Mouse (Mus musculus): ENCODE data around the gene Mgst2.

Mgst2 gene

GRCm38 (mm10) chr3:51700731-51701280, 40.6 kb downstream of the Mgst2 start:
- no peak for DNase-seq (ENCODE audit: extremely low spot score, low read depth, low spot score)

- peak; percentile 74 for DNase-seq (ENCODE audit: extremely low spot score, low read depth, low spot score)
Observed at GRCm38 (mm10) chr3:51701281-51701751, 41.2 kb downstream of the Mgst2 start.

GRCm38 (mm10) chr3:51701950-51702349, 41.8 kb downstream of the Mgst2 start:
- DNase-seq (ENCODE audit: extremely low spot score, low read depth, low spot score): no peak

- no peak for DNase-seq (ENCODE audit: extremely low spot score, low read depth, low spot score)
Observed at GRCm38 (mm10) chr3:51702701-51703286, 42.6 kb downstream of the Mgst2 start.

GRCm38 (mm10) chr3:51703478-51703877, 43.3 kb downstream of the Mgst2 start:
- no peak for DNase-seq (ENCODE audit: extremely low spot score, low read depth, low spot score)

GRCm38 (mm10) chr3:51705220-51705619, 45.1 kb downstream of the Mgst2 start:
- no peak for DNase-seq (ENCODE audit: extremely low spot score, low read depth, low spot score)

- DNase-seq (ENCODE audit: extremely low spot score, low read depth, low spot score): no peak
Observed at GRCm38 (mm10) chr3:51708375-51708745, 48.2 kb downstream of the Mgst2 start.

- DNase-seq (ENCODE audit: extremely low spot score, low read depth, low spot score): no peak
Observed at GRCm38 (mm10) chr3:51708746-51709411, 48.7 kb downstream of the Mgst2 start.

GRCm38 (mm10) chr3:51712382-51712781, 52.2 kb downstream of the Mgst2 start:
- no peak for DNase-seq (ENCODE audit: extremely low spot score, low read depth, low spot score)

- DNase-seq (ENCODE audit: extremely low spot score, low read depth, low spot score): no peak
Observed at GRCm38 (mm10) chr3:51713233-51713632, 53.1 kb downstream of the Mgst2 start.

GRCm38 (mm10) chr3:51714469-51714868, 54.3 kb downstream of the Mgst2 start:
- DNase-seq (ENCODE audit: extremely low spot score, low read depth, low spot score): no peak

GRCm38 (mm10) chr3:51717455-51717854, 57.3 kb downstream of the Mgst2 start:
- no peak for DNase-seq (ENCODE audit: extremely low spot score, low read depth, low spot score)

- DNase-seq (ENCODE audit: extremely low spot score, low read depth, low spot score): no peak
Observed at GRCm38 (mm10) chr3:51717909-51718308, 57.7 kb downstream of the Mgst2 start.

GRCm38 (mm10) chr3:51719373-51719772, 59.2 kb downstream of the Mgst2 start:
- no peak for DNase-seq (ENCODE audit: extremely low spot score, low read depth, low spot score)

- no peak for DNase-seq (ENCODE audit: extremely low spot score, low read depth, low spot score)
Observed at GRCm38 (mm10) chr3:51719982-51720381, 59.8 kb downstream of the Mgst2 start.

GRCm38 (mm10) chr3:51726257-51726656, 66.1 kb downstream of the Mgst2 start:
- no peak for DNase-seq (ENCODE audit: extremely low spot score, low read depth, low spot score)

GRCm38 (mm10) chr3:51727487-51727886, 67.3 kb downstream of the Mgst2 start:
- DNase-seq (ENCODE audit: extremely low spot score, low read depth, low spot score): no peak

GRCm38 (mm10) chr3:51727968-51728367, 67.8 kb downstream of the Mgst2 start:
- no peak for DNase-seq (ENCODE audit: extremely low spot score, low read depth, low spot score)

- no peak for DNase-seq (ENCODE audit: extremely low spot score, low read depth, low spot score)
Observed at GRCm38 (mm10) chr3:51728456-51728855, 68.3 kb downstream of the Mgst2 start.

- DNase-seq (ENCODE audit: extremely low spot score, low read depth, low spot score): no peak
Observed at GRCm38 (mm10) chr3:51729109-51729918, 69.2 kb downstream of the Mgst2 start.

- DNase-seq (ENCODE audit: extremely low spot score, low read depth, low spot score): no peak
Observed at GRCm38 (mm10) chr3:51730662-51731061, 70.5 kb downstream of the Mgst2 start.

Data from hindlimb bud, embryonic 11.5 days (tissue).